8 mouse cellular contexts compared by ENCODE assay signal in genomic region chr9:118995539-118995938, GRCm38 (mm10). TPM values are rescaled to one million over a fixed set of nuclear protein-coding genes. Genes with fewer than 3 reads are reported as not detected.
DNase-seq lines count a peak whose midpoint lies in the region; ATAC-seq and TF ChIP-seq lines count a peak whose summit lies in the region.
"Had no signal": no experiment of that assay in that cellular context is flagged by ENCODE, and none has a peak within 500 bp of the region (broad histone marks: within the 10 kb centered on the region; RNA-seq: fewer than 3 reads in every experiment).

No protein-coding gene starts in this region.

- TF ChIP-seq CTCF in left cerebral cortex, adult 2 months (IDR thresholded peaks at IDR 0.05) = no peak
- TF ChIP-seq CTCF in lung, postnatal 0 days (IDR thresholded peaks at IDR 0.05) = no peak

- no peak for DNase-seq in left cerebral cortex, adult 2 months (ENCODE audit: extremely low spot score in 1 of 2, low spot score in 2 of 2)
- DNase-seq in left cerebral cortex, postnatal 10 days (ENCODE audit: extremely low spot score in 1 of 2, low spot score in 2 of 2) = no peak
- no peak for DNase-seq in embryonic facial prominence, embryonic 10.5 days (ENCODE audit: low spot score)
- DNase-seq in lung, postnatal 0 days (ENCODE audit: low spot score) = peak; percentile 80
- DNase-seq in MN1 (ENCODE audit: low spot score) = no peak
- DNase-seq in left cerebral cortex, adult 8-10 months (ENCODE audit: low spot score in 2 of 2) = no peak

- peak overlapping the region; percentile 86 for H3K27ac ChIP-seq in left cerebral cortex, adult 2 months
- H3K27ac ChIP-seq in embryonic facial prominence, embryonic 10.5 days (replicated peaks) = peak overlapping the region; percentile 40
- H3K27ac ChIP-seq in kidney, embryonic 14.5 days (ENCODE audit: low read depth, low read length) = no peak overlapping the region
- peak overlapping the region; percentile 44 for H3K27ac ChIP-seq in lung, postnatal 0 days (ENCODE audit: low read length)

- TF ChIP-seq EP300 in lung, postnatal 0 days (IDR thresholded peaks at IDR 0.05) = no peak

- intact Hi-C loops in left cerebral cortex, adult 2 months (cut with DNase I) = no loop called here
- intact Hi-C loops in left cerebral cortex, postnatal 10 days (cut with DNase I) = no loop called here

- no peak overlapping the region for H3K4me3 ChIP-seq in left cerebral cortex, adult 2 months
- H3K4me3 ChIP-seq in embryonic facial prominence, embryonic 10.5 days = no peak overlapping the region
- H3K4me3 ChIP-seq in kidney, embryonic 14.5 days (ENCODE audit: low read length) = no peak overlapping the region
- H3K4me3 ChIP-seq in lung, postnatal 0 days (ENCODE audit: low read depth, low read length) = no peak overlapping the region
- H3K4me3 ChIP-seq: myocyte had no signal

- 88% methylated on average over 6 of the region's 6 CpGs for WGBS in embryonic facial prominence, embryonic 10.5 days
- 80% methylated on average over 6 of the region's 6 CpGs for WGBS in kidney, embryonic 14.5 days
- WGBS in lung, postnatal 0 days = 67% methylated on average over 6 of the region's 6 CpGs

- ATAC-seq in kidney, embryonic 14.5 days (ENCODE audit: low FRiP score, low TSS enrichment) = 0 out of 2 replicates have a peak, but pooled peaks have one; percentile 8
- peak; percentile 68 for ATAC-seq in lung, postnatal 0 days

- H3K36me3 ChIP-seq in embryonic facial prominence, embryonic 10.5 days (replicated peaks) = 0 out of 2 replicates have a peak, but pooled peaks cover 3% of the 10 kb centered on the region
- no peaks in the 10 kb centered on the region for H3K36me3 ChIP-seq in kidney, embryonic 14.5 days (ENCODE audit: control insufficient read depth, insufficient read depth, low read length)
- no peaks in the 10 kb centered on the region for H3K36me3 ChIP-seq in lung, postnatal 0 days (ENCODE audit: insufficient read depth, low read length)

- no peaks in the 10 kb centered on the region for H3K9me3 ChIP-seq in embryonic facial prominence, embryonic 10.5 days
- H3K9me3 ChIP-seq in kidney, embryonic 14.5 days (ENCODE audit: control insufficient read depth, low read length) = no peaks in the 10 kb centered on the region
- H3K9me3 ChIP-seq in lung, postnatal 0 days (ENCODE audit: low read length) = no peaks in the 10 kb centered on the region

- no peaks in the 10 kb centered on the region for H3K27me3 ChIP-seq in embryonic facial prominence, embryonic 10.5 days (replicated peaks; ENCODE audit: low read depth, poor library complexity, severe bottlenecking)
- no peaks in the 10 kb centered on the region for H3K27me3 ChIP-seq in kidney, embryonic 14.5 days (ENCODE audit: control insufficient read depth, insufficient read depth, low read length)
- no peaks in the 10 kb centered on the region for H3K27me3 ChIP-seq in lung, postnatal 0 days (replicated peaks; ENCODE audit: insufficient read depth, low read length)

- H3K4me2 ChIP-seq in kidney, embryonic 14.5 days (replicated peaks; ENCODE audit: low read depth, low read length) = no peak overlapping the region
- no peak overlapping the region for H3K4me2 ChIP-seq in lung, postnatal 0 days (replicated peaks; ENCODE audit: low read depth, low read length)

- H3K9ac ChIP-seq in kidney, embryonic 14.5 days (ENCODE audit: low read depth, low read length) = no peak overlapping the region
- H3K9ac ChIP-seq in lung, postnatal 0 days (replicated peaks; ENCODE audit: low read depth) = no peak overlapping the region

- peaks cover 35% of the 10 kb centered on the region for H3K4me1 ChIP-seq in embryonic facial prominence, embryonic 10.5 days
- H3K4me1 ChIP-seq in kidney, embryonic 14.5 days (ENCODE audit: control insufficient read depth, insufficient read depth, low read length) = peaks cover 12% of the 10 kb centered on the region
- peaks cover 34% of the 10 kb centered on the region; the same call in 1 of the 2 replicates for H3K4me1 ChIP-seq in lung, postnatal 0 days (ENCODE audit: insufficient read depth, low read depth, low read length)

RNA-seq across cellular contexts. Expression of gene Vill, which starts 57.0 kb away (rescaled TPM):
- total RNA-seq in left cerebral cortex, adult 2 months (2021) = 1 to 10 TPM; 8.3 to 8.9 TPM
- 1 to 10 TPM; 4.9 TPM for total RNA-seq in left cerebral cortex, postnatal 10 days (2021)
- 19.3 and 20.5 TPM in 2 replicates for polyA plus RNA-seq in embryonic facial prominence, embryonic 10.5 days (2016; fragmentation: Nextera tagmentation; extraction: Ambion mirVana)
- polyA plus RNA-seq in kidney, embryonic 14.5 days (2014; fragmentation: Nextera tagmentation; extraction: Ambion mirVana) = 26.6 and 40.4 TPM in 2 replicates
- 16.6 and 20.0 TPM in 2 replicates for polyA plus RNA-seq in lung, postnatal 0 days (2015; fragmentation: Nextera tagmentation; extraction: Ambion mirVana)
- total RNA-seq in left cerebral cortex, adult 8-10 months (2022) = 1 to 10 TPM; 5.3 to 7.6 (median 7.3) TPM
